Mouse (Mus musculus): Measurements from ENCODE around the gene Ccdc148. TPM values are rescaled to one million over a fixed set of nuclear protein-coding genes. Genes with fewer than 3 reads are reported as not detected.

Ccdc148 gene
- polyA plus RNA-seq, 1 experiment from 2014 or later = 7.1 TPM

Other genes with a start within 250 kb of the Ccdc148 start
- 26.1 and 29.2 TPM in 2 replicates for gene Pkp4, start 167 bp upstream of the Ccdc148 start, polyA plus RNA-seq (2015; fragmentation: Nextera tagmentation; extraction: Ambion mirVana)